Mouse (Mus musculus) brain, embryonic 14.5 days (tissue): ENCODE measurements around the gene Gm2564. TPM values are rescaled to one million over a fixed set of nuclear protein-coding genes. Genes with fewer than 3 reads are reported as not detected.
"Not testable (repeated sequence)": the region's sequence is repeated elsewhere in the genome, so short reads cannot be mapped to it uniquely, and the experiment has no call there.

ENCODE experiments used
- DNase-seq: peaks from one replicate; pipeline ENCODE4 v3.0.0-alpha.2; 2011; ENCODE audit warnings: low read depth
- polyA plus RNA-seq: library from polyadenylated mRNA; depleted of rRNA; stranded (reverse); fragments of >200 nt; gene quantifications from 2 replicates; pipeline ENCODE4 v1.2.3, GENCODE M21; 2012; rRNA removed

The Gm2564 gene
- polyA plus RNA-seq = 0.13 TPM in 1 of 2 replicates, not detected in the other

DNA sequence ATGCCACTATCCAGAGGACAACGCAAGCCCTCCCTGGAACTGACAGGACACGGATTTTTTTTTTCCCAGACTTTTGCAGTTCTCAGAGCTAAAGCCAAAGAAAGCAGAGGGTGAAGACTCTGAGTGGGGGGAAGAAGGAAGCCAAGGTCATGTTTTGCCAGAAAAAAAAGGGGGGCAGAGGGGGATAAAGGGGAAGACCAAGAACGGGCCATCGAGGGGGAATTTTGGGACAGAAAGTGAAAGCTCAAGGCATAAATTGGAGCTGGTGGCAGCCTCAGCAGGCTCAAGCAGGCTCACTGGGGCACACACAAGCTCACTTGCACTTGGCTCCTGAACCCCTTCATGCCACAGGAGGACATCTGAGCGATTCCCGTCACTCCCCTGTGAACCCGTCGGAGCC is at the start of gene Gm2564:
Gene Gm2564 (plus strand): TSS at position 301 of the 400 bp plus-strand sequence.
- DNase-seq = not testable (repeated sequence)

DNA sequence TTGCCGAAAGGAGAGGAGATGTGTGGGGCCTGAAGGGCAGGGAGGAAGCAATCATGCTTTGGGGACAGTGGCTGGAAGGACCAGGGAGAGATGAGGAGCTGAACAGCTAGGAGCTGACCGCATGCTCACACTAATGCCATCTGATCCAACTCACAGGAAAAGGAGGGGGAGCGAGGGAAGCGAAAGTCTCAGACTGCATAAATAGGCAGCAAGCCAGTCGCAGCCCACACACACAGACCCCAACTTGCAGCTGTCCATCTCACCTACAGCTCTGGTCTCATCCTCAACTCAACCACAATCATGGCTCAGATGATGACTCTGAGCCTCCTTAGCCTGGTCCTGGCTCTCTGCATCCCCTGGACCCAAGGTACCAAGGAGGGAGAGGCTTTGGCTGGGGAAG is 17.6 kb upstream of the Gm2564 start, which contains the start of gene Gm10591:
Gene Gm10591 (plus strand): TSS at position 301 of the 400 bp plus-strand sequence.
- not testable (repeated sequence) for DNase-seq

GRCm38 (mm10) chr4:42654951-42655350 is 25.4 kb downstream of the Gm2564 start, which contains the start of gene Ccl27b:
Ccl27b (plus strand) TSS chr4:42655251.
- not testable (repeated sequence) for DNase-seq

DNA sequence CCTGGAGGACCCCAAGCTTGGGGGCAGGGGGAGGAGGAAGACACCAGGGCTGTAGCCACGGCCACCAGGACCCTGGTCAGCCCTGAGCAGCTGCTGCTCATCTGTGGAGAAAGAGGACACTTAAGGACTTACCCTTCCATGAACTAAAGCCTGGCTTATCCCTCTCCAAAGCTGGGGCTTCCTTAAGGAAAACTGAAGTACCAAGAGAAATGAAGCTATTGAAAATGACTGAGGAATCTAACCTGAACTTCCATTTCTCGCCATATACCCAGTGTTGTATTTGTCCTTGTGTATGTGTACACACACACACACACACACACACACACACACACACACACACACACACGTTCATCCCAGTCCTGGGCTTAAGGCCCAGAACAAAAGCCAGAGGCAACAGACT is 32.3 kb downstream of the Gm2564 start, which contains the start of gene Il11ra2:
Gene Il11ra2 (minus strand): TSS at position 101 of the 400 bp plus-strand sequence.
- not testable (repeated sequence) for DNase-seq

DNA sequence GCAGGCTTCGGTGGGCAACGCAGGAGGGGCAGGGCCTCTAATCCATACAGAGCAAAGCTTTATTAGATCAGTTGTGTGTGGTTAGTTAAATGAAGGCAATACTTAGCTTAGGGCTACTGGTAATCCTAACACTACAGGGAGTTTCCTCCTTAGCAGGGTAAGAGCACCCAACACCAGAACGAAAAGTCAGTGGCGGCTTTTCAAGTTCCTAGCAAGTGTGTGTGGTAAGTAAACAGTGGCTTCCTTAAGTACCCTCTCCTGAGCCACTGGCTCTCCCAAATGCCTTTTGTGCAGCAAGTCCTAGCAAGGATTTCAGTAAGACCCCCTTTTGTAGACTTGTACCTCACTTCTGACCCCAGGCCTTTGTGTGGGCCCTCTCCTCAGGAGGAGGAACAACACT is 45.9 kb downstream of the Gm2564 start:
- DNase-seq = not testable (repeated sequence)

- not testable (repeated sequence) for DNase-seq
These were observed 49.8 kb downstream of the Gm2564 start for GRCm38 (mm10) chr4:42679365-42679764.

- not testable (repeated sequence) for DNase-seq
These were observed 51.1 kb downstream of the Gm2564 start for GRCm38 (mm10) chr4:42680374-42681356.

Other genes starting within 250 kb of the Gm2564 start
- not detected in 2 replicates for gene Gm21586, start 190.3 kb upstream of the Gm2564 start, polyA plus RNA-seq
- gene Gm2163, start 163.0 kb upstream of the Gm2564 start, polyA plus RNA-seq = 0.58 and 0.96 TPM in 2 replicates
- 1.1 TPM in 1 of 2 replicates, not detected in the other for gene Fam205a2, start 101.5 kb upstream of the Gm2564 start, polyA plus RNA-seq
- gene Gm10591, start 17.5 kb upstream of the Gm2564 start, polyA plus RNA-seq = not detected in 2 replicates
- gene Ccl27b, start 25.5 kb downstream of the Gm2564 start, polyA plus RNA-seq = not detected in 2 replicates
- gene Il11ra2, start 32.2 kb downstream of the Gm2564 start, polyA plus RNA-seq = 0.10 and 0.13 TPM in 2 replicates
- gene 4930578G10Rik, start 105.8 kb downstream of the Gm2564 start, polyA plus RNA-seq = 0.19 and 0.23 TPM in 2 replicates
- not detected in 2 replicates for gene Ccl19, start 126.9 kb downstream of the Gm2564 start, polyA plus RNA-seq
- gene Ccl21a, start 144.3 kb downstream of the Gm2564 start, polyA plus RNA-seq = 1.9 and 2.2 TPM in 2 replicates
- 0.03 TPM in 1 of 2 replicates, not detected in the other for gene Fam205a1, start 224.2 kb downstream of the Gm2564 start, polyA plus RNA-seq
- 0.01 and 0.05 TPM in 2 replicates for gene Gm12394, start 227.1 kb downstream of the Gm2564 start, polyA plus RNA-seq
- not detected in 2 replicates for gene Fam205c, start 244.5 kb downstream of the Gm2564 start, polyA plus RNA-seq